Mouse (Mus musculus) stomach, postnatal 0 days (tissue): ENCODE data around the gene Olfr110. TPM values are rescaled to one million over a fixed set of nuclear protein-coding genes. Genes with fewer than 3 reads are reported as not detected.
"Not testable (repeated sequence)": the region's sequence is repeated elsewhere in the genome, so short reads cannot be mapped to it uniquely, and the experiment has no call there.

Experiments used
- ATAC-seq: fragments of 200-750 bp; cut with Nextera tagmentation; 2 replicates; pipeline ENCODE4 v1.8.0; 2017; ENCODE audit not compliant: low FRiP score, low TSS enrichment
- DNase-seq: peaks from one replicate; pipeline ENCODE4 v3.0.0-alpha.2; 2016; ENCODE audit warnings: low spot score
- H3K27ac ChIP-seq: fragments of 300-500 bp; sonication (generic); replicated peaks from 2 replicates; pipeline ENCODE4 v1.5.1; 2014; ENCODE audit warnings: mild to moderate bottlenecking, control low read depth
- H3K27me3 ChIP-seq: fragments of 300-500 bp; sonication (generic); 2 replicates; pipeline ENCODE4 v1.6.1; 2014; ENCODE audit warnings: low read length; ENCODE audit not compliant: control insufficient read depth, insufficient read depth
- H3K36me3 ChIP-seq: fragments of 300-500 bp; sonication (generic); 2 replicates; pipeline ENCODE4 v1.6.1; 2014; ENCODE audit warnings: low read length, mixed read lengths; ENCODE audit not compliant: control insufficient read depth, insufficient read depth
- H3K4me1 ChIP-seq: fragments of 300-500 bp; sonication (generic); replicated peaks from 2 replicates; pipeline ENCODE4 v1.6.1; 2014; ENCODE audit warnings: antibody characterized with exemption; ENCODE audit not compliant: control insufficient read depth, insufficient read depth
- H3K4me2 ChIP-seq: fragments of 300-500 bp; sonication (generic); replicated peaks from 2 replicates; pipeline ENCODE4 v1.6.1; 2014; ENCODE audit warnings: low read depth, mild to moderate bottlenecking, control low read depth, moderate library complexity
- H3K4me3 ChIP-seq: fragments of 300-500 bp; sonication (generic); 2 replicates; pipeline ENCODE4 v1.5.1; 2014; ENCODE audit warnings: low read depth, low read length, control low read depth
- H3K9ac ChIP-seq: fragments of 300-500 bp; sonication (generic); 2 replicates; pipeline ENCODE4 v1.6.1; 2014; ENCODE audit warnings: mild to moderate bottlenecking, low read length, control low read depth, mixed read lengths
- H3K9me3 ChIP-seq: fragments of 300-500 bp; sonication (generic); 2 replicates; pipeline ENCODE4 v1.6.1; 2016; ENCODE audit warnings: low read length; ENCODE audit not compliant: control insufficient read depth
- CTCF ChIP-seq: IDR thresholded peaks from 2 replicates; pipeline ENCODE4 v1.5.1; 2016; ENCODE audit warnings: antibody characterized with exemption, low read depth, mild to moderate bottlenecking, moderate library complexity
- EP300 ChIP-seq: optimal IDR thresholded peaks from 2 replicates; pipeline ENCODE3; 2016; ENCODE audit warnings: antibody characterized with exemption
- WGBS: fragments of 180-500 bp; shearing (Covaris S2); extraction: QIAGEN DNeasy Blood & Tissue Kit; methylation state at CpG from one replicate; pipeline ENCODE4 v1.1.7; 2014; 5-methylcytosine and 5-hydroxymethylcytosine counted together
- polyA plus RNA-seq: library from polyadenylated mRNA; unstranded; fragments of >200 nt; fragmentation: Nextera tagmentation; extraction: Ambion mirVana; gene quantifications from 2 replicates; pipeline ENCODE4 v1.2.1, GENCODE M21; 2015

Gene Olfr110
- polyA plus RNA-seq = not detected in 2 replicates

GRCm38 (mm10) chr17:37491930-37492518 lies at the start of gene Olfr110:
TSS of gene Olfr110 (plus strand) at chr17:37492468.
- H3K27me3 ChIP-seq = no peaks in the 10 kb centered on the region
- no peak within 1 kb of the TSS for H3K9ac ChIP-seq
- H3K9me3 ChIP-seq = no peaks in the 10 kb centered on the region
- DNase-seq = no peak
- no peaks in the 10 kb centered on the region for H3K36me3 ChIP-seq
- ATAC-seq = no peak
- TF ChIP-seq EP300 = no peak
- TF ChIP-seq CTCF = no peak
- H3K4me3 ChIP-seq = no peak within 1 kb of the TSS
- H3K27ac ChIP-seq = no peak within 1 kb of the TSS
- H3K4me2 ChIP-seq = no peak within 1 kb of the TSS
- WGBS = 37% methylated on average over 1 of the region's 1 CpGs
- no peaks in the 10 kb centered on the region for H3K4me1 ChIP-seq

GRCm38 (mm10) chr17:37445180-37445579 lies 47.1 kb upstream of the Olfr110 start, which contains the start of gene Olfr108:
TSS of gene Olfr108 (plus strand) at chr17:37445480.
- Histone ChIP-seq H3K27ac (no peak within 1 kb of the TSS), H3K36me3 (no peaks in the 10 kb centered on the region), H3K4me1 (no peaks in the 10 kb centered on the region), H3K4me3 (no peak within 1 kb of the TSS), H3K4me2 (no peak within 1 kb of the TSS), H3K9ac (no peak within 1 kb of the TSS), H3K9me3 (no peaks in the 10 kb centered on the region), H3K27me3 (no peaks in the 10 kb centered on the region)
- no peak for ATAC-seq
- WGBS = 73% methylated on average over 1 of the region's 1 CpGs
- no peak for TF ChIP-seq EP300
- TF ChIP-seq CTCF = no peak
- no peak for DNase-seq

GRCm38 (mm10) chr17:37458616-37459015 lies 33.7 kb upstream of the Olfr110 start, which contains the start of gene Olfr109:
TSS of gene Olfr109 (plus strand) at chr17:37458916.
- Histone ChIP-seq H3K4me3 (no peak within 1 kb of the TSS), H3K9ac (no peak within 1 kb of the TSS), H3K27me3 (no peaks in the 10 kb centered on the region), H3K4me2 (no peak within 1 kb of the TSS), H3K4me1 (no peaks in the 10 kb centered on the region), H3K9me3 (no peaks in the 10 kb centered on the region), H3K36me3 (no peaks in the 10 kb centered on the region), H3K27ac (no peak within 1 kb of the TSS)
- WGBS = 88% methylated on average over 1 of the region's 1 CpGs
- no peak for DNase-seq
- ATAC-seq = no peak
- TF ChIP-seq EP300 (no peak), CTCF (no peak)

- no peak within 1 kb of the TSS for H3K4me2 ChIP-seq
- 68% methylated on average over 2 of the region's 2 CpGs for WGBS
- H3K9ac ChIP-seq = no peak within 1 kb of the TSS
- no peaks in the 10 kb centered on the region for H3K27me3 ChIP-seq
- no peaks in the 10 kb centered on the region for H3K36me3 ChIP-seq
- H3K27ac ChIP-seq = no peak within 1 kb of the TSS
- ATAC-seq = no peak
- H3K9me3 ChIP-seq = no peaks in the 10 kb centered on the region
- H3K4me3 ChIP-seq = no peak within 1 kb of the TSS
- H3K4me1 ChIP-seq = no peaks in the 10 kb centered on the region
- no peak for TF ChIP-seq CTCF
- TF ChIP-seq EP300 = no peak
- DNase-seq = no peak
Observed at GRCm38 (mm10) chr17:37483452-37483851, 8.8 kb upstream of the Olfr110 start, which contains the start of gene H2-M2. TSS of gene H2-M2 (minus strand) at chr17:37483552.

- no peak within 1 kb of the TSS for H3K27ac ChIP-seq
- no peak within 1 kb of the TSS for H3K9ac ChIP-seq
- no peak within 1 kb of the TSS for H3K4me2 ChIP-seq
- DNase-seq (no peak), ATAC-seq (no peak)
- no peaks in the 10 kb centered on the region for H3K4me1 ChIP-seq
- 80% methylated on average over 4 of the region's 4 CpGs for WGBS
- no peaks in the 10 kb centered on the region for H3K27me3 ChIP-seq
- H3K4me3 ChIP-seq = no peak within 1 kb of the TSS
- H3K36me3 ChIP-seq = no peaks in the 10 kb centered on the region
- TF ChIP-seq EP300 = no peak
- no peak for TF ChIP-seq CTCF
- no peaks in the 10 kb centered on the region for H3K9me3 ChIP-seq
Observed at GRCm38 (mm10) chr17:37507730-37508129, 15.5 kb downstream of the Olfr110 start, which contains the start of gene Olfr111. TSS of gene Olfr111 (plus strand) at chr17:37508030.

GRCm38 (mm10) chr17:37524612-37525011 lies 32.3 kb downstream of the Olfr110 start:
- H3K27me3 ChIP-seq, ATAC-seq: not testable (repeated sequence)

GRCm38 (mm10) chr17:37525427-37525826 lies 33.2 kb downstream of the Olfr110 start:
- H3K4me1 ChIP-seq, H3K4me3 ChIP-seq, H3K27me3 ChIP-seq, H3K27ac ChIP-seq, ATAC-seq, H3K9ac ChIP-seq, H3K4me2 ChIP-seq, H3K36me3 ChIP-seq, H3K9me3 ChIP-seq, DNase-seq: not testable (repeated sequence)
- 85% methylated on average over 1 of the region's 1 CpGs for WGBS

More at GRCm38 (mm10) chr17:37524612-37525011, 32.3 kb downstream of the Olfr110 start:
- H3K4me1 ChIP-seq, H3K4me3 ChIP-seq, H3K4me2 ChIP-seq, H3K9me3 ChIP-seq, H3K9ac ChIP-seq, H3K27ac ChIP-seq, DNase-seq, H3K36me3 ChIP-seq: not testable (repeated sequence)
